Mouse (Mus musculus) lung, postnatal 0 days (tissue): ENCODE results near the gene Ccnj.

Experiments
- CTCF ChIP-seq: IDR thresholded peaks from 2 replicates; pipeline ENCODE4 v1.5.1; 2016; ENCODE audit warnings: antibody characterized with exemption, mild to moderate bottlenecking
- EP300 ChIP-seq: IDR thresholded peaks from 2 replicates; pipeline ENCODE4 v1.6.1; 2016; ENCODE audit warnings: antibody characterized with exemption, mild to moderate bottlenecking, control low read depth

DNA sequence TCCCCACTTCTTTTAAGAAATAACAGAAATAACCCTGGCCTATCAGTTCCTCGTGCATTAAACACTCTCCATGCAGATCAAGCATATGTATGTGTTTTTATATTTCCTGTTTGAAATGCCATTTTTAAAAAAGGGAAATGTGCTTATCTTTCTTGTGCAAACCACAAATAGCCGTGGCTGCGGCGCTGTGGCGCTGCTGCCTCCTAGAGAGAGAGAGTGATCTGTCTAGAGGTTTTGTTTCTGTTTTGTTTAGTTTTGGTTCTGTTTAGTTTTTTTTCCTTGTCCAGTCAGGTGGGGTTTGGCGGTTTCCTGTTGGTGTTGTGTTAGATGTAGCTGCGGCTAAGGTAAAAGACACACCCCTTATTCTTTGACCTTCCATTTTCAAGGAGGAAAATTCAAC lies 12.3 kb upstream of the Ccnj start:
- TF ChIP-seq EP300: no peak
- TF ChIP-seq CTCF: peak; percentile 39; the same call in 1 of the 2 replicates
